Mouse (Mus musculus): ENCODE measurements around the gene Gm20388. TPM values are rescaled to one million over a fixed set of nuclear protein-coding genes. Genes with fewer than 3 reads are reported as not detected.

Gm20388 gene
- total and polyA plus RNA-seq, 2 experiments from 2014 or later = 17.3 TPM; not detected in 1

DNA sequence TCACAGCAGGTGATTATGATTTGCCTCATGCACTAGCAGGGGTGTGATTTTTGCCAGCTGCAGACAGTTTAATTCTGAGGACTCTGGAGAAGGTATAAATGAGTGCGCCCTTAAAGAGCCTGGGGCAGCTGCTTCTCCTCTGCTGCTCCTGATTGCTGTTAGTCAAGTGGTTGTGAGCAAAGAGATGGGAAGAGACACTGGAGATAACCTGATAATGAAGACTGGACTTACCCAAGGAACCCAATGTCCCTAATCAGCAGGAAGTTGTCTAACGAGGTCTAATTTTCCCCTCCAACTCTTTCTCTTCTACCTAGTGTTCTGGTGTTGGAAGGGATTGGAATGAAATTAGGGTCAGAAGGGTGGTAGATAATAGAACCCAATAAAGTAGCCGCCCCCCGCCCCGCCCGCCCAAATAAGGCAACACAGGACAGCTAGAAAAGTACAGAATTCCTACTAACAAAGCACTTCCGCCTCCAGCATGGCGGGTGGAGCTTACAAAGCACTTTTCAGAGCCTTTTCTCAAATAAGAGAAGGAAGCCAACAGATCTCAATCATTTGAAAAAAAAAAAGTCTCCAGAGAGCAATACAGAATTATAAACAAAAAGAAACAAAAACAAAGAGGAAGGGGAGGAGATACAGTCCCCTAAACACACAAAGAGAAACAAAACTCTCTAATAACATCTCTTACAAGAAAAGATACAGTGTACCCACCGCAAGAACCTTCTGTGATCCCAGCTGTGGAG is 3944.3 kb downstream of the Gm20388 start:
- Histone ChIP-seq H3K36me3 (replicated peaks; ENCODE audit: control insufficient read depth, insufficient read depth, low read length) (no peaks in the 10 kb centered on the region), H3K9ac (replicated peaks; ENCODE audit: low read depth, low read length) (no peak overlapping the region), H3K4me1 (ENCODE audit: control insufficient read depth, insufficient read depth) (peaks cover 10% of the 10 kb centered on the region; the same call in 1 of the 2 replicates), H3K4me2 (ENCODE audit: low read depth, low read length) (no peak overlapping the region), H3K27ac (ENCODE audit: low read depth) (no peak overlapping the region), H3K4me3 (ENCODE audit: low read depth, low read length) (no peak overlapping the region), H3K27me3 (ENCODE audit: control insufficient read depth, insufficient read depth, low read length) (no peaks in the 10 kb centered on the region), H3K9me3 (replicated peaks; ENCODE audit: control insufficient read depth, low read length) (no peaks in the 10 kb centered on the region)
- 88% methylated on average over 9 of the region's 9 CpGs for WGBS
- DNase-seq (ENCODE audit: low spot score) (no peak), ATAC-seq (ENCODE audit: insufficient read depth, low read depth) (no peak)
- TF ChIP-seq CTCF (IDR thresholded peaks at IDR 0.05; ENCODE audit: low read depth) = no peak
- no peak for TF ChIP-seq EP300 (IDR thresholded peaks at IDR 0.05; ENCODE audit: low read depth)

- TF ChIP-seq EP300 (IDR thresholded peaks at IDR 0.05; ENCODE audit: low read depth) (no peak), CTCF (IDR thresholded peaks at IDR 0.05; ENCODE audit: low read depth) (no peak)
- WGBS = 83% methylated on average over 3 of the region's 3 CpGs
- H3K4me2 ChIP-seq (ENCODE audit: low read depth, low read length) = no peak overlapping the region
- H3K9ac ChIP-seq (replicated peaks; ENCODE audit: low read depth, low read length) = no peak overlapping the region
- no peak overlapping the region for H3K27ac ChIP-seq (ENCODE audit: low read depth)
- DNase-seq (ENCODE audit: low spot score) = no peak
- ATAC-seq (ENCODE audit: insufficient read depth, low read depth) = no peak
- H3K4me3 ChIP-seq (ENCODE audit: low read depth, low read length) = no peak overlapping the region
- H3K9me3 ChIP-seq (replicated peaks; ENCODE audit: control insufficient read depth, low read length) = no peaks in the 10 kb centered on the region
- H3K27me3 ChIP-seq (ENCODE audit: control insufficient read depth, insufficient read depth, low read length) = no peaks in the 10 kb centered on the region
- no peaks in the 10 kb centered on the region for H3K36me3 ChIP-seq (replicated peaks; ENCODE audit: control insufficient read depth, insufficient read depth, low read length)
- H3K4me1 ChIP-seq (ENCODE audit: control insufficient read depth, insufficient read depth) = peaks cover 11% of the 10 kb centered on the region; the same call in 1 of the 2 replicates
These were observed 3946.7 kb downstream of the Gm20388 start for GRCm38 (mm10) chr8:123857361-123857760.

DNA sequence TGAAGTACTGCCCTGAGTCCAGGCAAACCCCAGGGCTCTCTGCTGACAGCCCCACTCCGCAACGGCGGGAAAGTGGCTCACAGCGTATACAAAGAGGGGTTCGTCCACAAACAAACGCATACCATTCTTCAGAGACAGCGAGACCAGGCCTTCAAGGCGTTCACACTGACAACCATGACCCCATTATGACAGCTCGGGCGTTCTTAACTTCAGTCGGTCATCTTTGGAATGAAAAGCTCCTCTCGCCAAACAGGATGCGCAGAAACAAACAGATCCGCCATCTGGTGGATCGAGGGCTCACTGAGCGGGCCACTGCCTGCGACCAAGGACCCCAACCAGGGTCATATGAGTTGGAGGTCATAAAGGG is 3947.9 kb downstream of the Gm20388 start:
- Histone ChIP-seq H3K4me1 (ENCODE audit: control insufficient read depth, insufficient read depth) (peaks cover 11% of the 10 kb centered on the region; the same call in 1 of the 2 replicates), H3K36me3 (replicated peaks; ENCODE audit: control insufficient read depth, insufficient read depth, low read length) (no peaks in the 10 kb centered on the region), H3K27ac (ENCODE audit: low read depth) (no peak overlapping the region), H3K4me3 (ENCODE audit: low read depth, low read length) (peak overlapping the region; percentile 64), H3K4me2 (ENCODE audit: low read depth, low read length) (peak overlapping the region; percentile 75), H3K9me3 (replicated peaks; ENCODE audit: control insufficient read depth, low read length) (no peaks in the 10 kb centered on the region), H3K27me3 (ENCODE audit: control insufficient read depth, insufficient read depth, low read length) (no peaks in the 10 kb centered on the region), H3K9ac (replicated peaks; ENCODE audit: low read depth, low read length) (peak overlapping the region; percentile 58)
- WGBS = 1% methylated on average over 17 of the region's 17 CpGs
- TF ChIP-seq CTCF (IDR thresholded peaks at IDR 0.05; ENCODE audit: low read depth) (no peak), EP300 (IDR thresholded peaks at IDR 0.05; ENCODE audit: low read depth) (no peak)
- ATAC-seq (ENCODE audit: insufficient read depth, low read depth) (no peak), DNase-seq (ENCODE audit: low spot score) (peak; percentile 15)

- Histone ChIP-seq H3K4me2 (ENCODE audit: low read depth, low read length) (peak overlapping the region; percentile 75), H3K27ac (ENCODE audit: low read depth) (no peak overlapping the region), H3K36me3 (replicated peaks; ENCODE audit: control insufficient read depth, insufficient read depth, low read length) (no peaks in the 10 kb centered on the region), H3K9me3 (replicated peaks; ENCODE audit: control insufficient read depth, low read length) (no peaks in the 10 kb centered on the region), H3K4me1 (ENCODE audit: control insufficient read depth, insufficient read depth) (peaks cover 11% of the 10 kb centered on the region), H3K9ac (replicated peaks; ENCODE audit: low read depth, low read length) (peak overlapping the region; percentile 58), H3K27me3 (ENCODE audit: control insufficient read depth, insufficient read depth, low read length) (0 out of 2 replicates have a peak, but pooled peaks cover 3% of the 10 kb centered on the region), H3K4me3 (ENCODE audit: low read depth, low read length) (peak overlapping the region; percentile 64)
- peak; percentile 86 for DNase-seq (ENCODE audit: low spot score)
- ATAC-seq (ENCODE audit: insufficient read depth, low read depth) = peak; percentile 96
- WGBS = under 1% methylated on average over 62 of the region's 79 CpGs
- peak; percentile 30 for TF ChIP-seq CTCF (IDR thresholded peaks at IDR 0.05; ENCODE audit: low read depth)
- no peak for TF ChIP-seq EP300 (IDR thresholded peaks at IDR 0.05; ENCODE audit: low read depth)
These were observed 3948.5 kb downstream of the Gm20388 start for GRCm38 (mm10) chr8:123858941-123859647.

- peak; percentile 70 for ATAC-seq (ENCODE audit: insufficient read depth, low read depth)
- peak; percentile 22 for DNase-seq (ENCODE audit: low spot score)
- H3K4me1 ChIP-seq (ENCODE audit: control insufficient read depth, insufficient read depth) = peaks cover 11% of the 10 kb centered on the region
- no peaks in the 10 kb centered on the region for H3K9me3 ChIP-seq (replicated peaks; ENCODE audit: control insufficient read depth, low read length)
- H3K36me3 ChIP-seq (replicated peaks; ENCODE audit: control insufficient read depth, insufficient read depth, low read length) = no peaks in the 10 kb centered on the region
- no peak for TF ChIP-seq CTCF (IDR thresholded peaks at IDR 0.05; ENCODE audit: low read depth)
- TF ChIP-seq EP300 (IDR thresholded peaks at IDR 0.05; ENCODE audit: low read depth) = no peak
- H3K4me2 ChIP-seq (ENCODE audit: low read depth, low read length) = peak within 1 kb of the TSS; percentile 75
- 0 out of 2 replicates have a peak, but pooled peaks cover 3% of the 10 kb centered on the region for H3K27me3 ChIP-seq (ENCODE audit: control insufficient read depth, insufficient read depth, low read length)
- no peak within 1 kb of the TSS for H3K27ac ChIP-seq (ENCODE audit: low read depth)
- WGBS = under 1% methylated on average over 48 of the region's 48 CpGs
- H3K4me3 ChIP-seq (ENCODE audit: low read depth, low read length) = peak within 1 kb of the TSS; percentile 64
- peak within 1 kb of the TSS; percentile 58 for H3K9ac ChIP-seq (replicated peaks; ENCODE audit: low read depth, low read length)
These were observed 3949.1 kb downstream of the Gm20388 start, which contains the start of gene Ccsap for GRCm38 (mm10) chr8:123859648-123860259. TSS of gene Ccsap (minus strand) at chr8:123860209.
